Mouse (Mus musculus): Measurements from ENCODE around the gene Abcb8. TPM values are rescaled to one million over a fixed set of nuclear protein-coding genes. Genes with fewer than 3 reads are reported as not detected.

Gene Abcb8
- total and polyA plus RNA-seq, 3 experiments, result 81.2 to 151 (median 89.8) TPM

DNA sequence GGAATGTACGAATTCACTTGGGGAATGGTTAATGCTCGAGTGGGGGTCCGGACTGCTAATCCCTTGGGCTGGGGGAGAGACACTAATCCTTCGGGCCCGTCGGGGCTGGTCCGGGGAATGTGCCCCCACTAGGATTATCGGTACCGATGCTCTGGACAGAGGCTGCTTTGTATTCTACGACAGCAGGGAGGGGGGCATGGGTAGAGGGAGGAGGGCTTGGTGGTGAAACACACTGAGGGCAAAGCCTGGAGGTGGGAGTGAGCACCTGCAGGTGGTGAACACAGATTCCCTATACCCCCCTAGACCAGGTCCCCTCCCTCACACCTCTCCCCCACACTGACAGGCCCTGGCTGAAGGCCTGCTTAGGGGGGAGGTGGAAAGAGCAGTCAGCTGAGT lies 32.6 kb downstream of the Abcb8 start:
- Histone ChIP-seq H3K36me3 (ENCODE audit: control insufficient read depth, insufficient read depth, low read length) (no peaks in the 10 kb centered on the region), H3K4me1 (ENCODE audit: control insufficient read depth, insufficient read depth, low read length) (peaks cover 8% of the 10 kb centered on the region), H3K27me3 (ENCODE audit: control insufficient read depth, insufficient read depth, low read length) (no peaks in the 10 kb centered on the region), H3K27ac (no peak overlapping the region; the same call in 1 of the 2 replicates), H3K4me3 (peak overlapping the region; percentile 69), H3K9ac (ENCODE audit: low read depth, low read length) (peak overlapping the region; percentile 86), H3K79me2 (replicated peaks; ENCODE audit: control insufficient read depth, insufficient read depth, low read length) (peaks cover 3% of the 10 kb centered on the region; the same call in 1 of the 2 replicates)
- intact Hi-C loops (cut with DNase I), result loop anchor here (2.0 kb wide), 1 partner anchor 19 kb away; the partner anchor contains the start of gene Fastk
- DNase-seq, result no peak
- 10% methylated on average over 10 of the region's 10 CpGs for WGBS
- TF ChIP-seq CTCF (IDR thresholded peaks at IDR 0.05) (no peak), POLR2A (IDR thresholded peaks at IDR 0.05; ENCODE audit: insufficient read depth, low read depth, low read length) (no peak), EP300 (IDR thresholded peaks at IDR 0.05; ENCODE audit: insufficient read depth, low read depth, low read length) (no peak)

DNA sequence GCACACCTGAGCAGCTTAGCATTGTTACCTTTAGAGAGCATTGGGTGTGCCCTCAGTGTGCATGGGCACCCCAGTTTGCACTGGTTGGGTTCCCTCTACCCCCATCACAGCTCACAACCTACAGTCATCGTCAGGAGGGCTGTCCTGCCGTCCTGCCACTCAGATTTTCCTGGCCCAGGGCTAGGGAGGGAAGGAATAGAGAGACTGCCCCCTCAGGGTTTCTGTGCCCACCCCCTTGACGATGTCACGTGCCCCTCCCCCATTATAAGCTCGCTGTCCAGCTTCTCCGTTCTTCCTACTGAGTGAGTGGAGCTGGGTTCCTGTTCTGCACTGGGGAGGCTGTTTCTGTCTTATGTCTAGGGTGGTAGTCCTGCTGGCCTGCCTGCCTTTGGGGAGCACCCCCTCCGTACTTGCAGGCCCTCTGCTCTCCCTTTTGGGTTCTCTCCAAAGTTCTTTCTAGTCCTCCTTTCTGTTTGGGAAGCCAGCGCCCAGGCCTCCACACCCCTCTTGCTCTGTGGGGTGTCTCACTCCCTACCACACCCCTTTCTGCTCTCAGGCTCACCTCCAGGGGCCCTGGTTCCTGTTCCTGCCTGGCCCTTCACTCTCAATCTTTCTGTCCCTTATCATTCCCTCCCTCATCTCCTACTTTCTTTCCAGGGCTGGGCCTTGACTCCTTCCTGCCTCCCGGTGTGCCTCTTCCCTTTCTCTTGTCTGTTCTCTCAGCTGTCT lies 33.3 kb downstream of the Abcb8 start:
- peak overlapping the region; percentile 69; the same call in 1 of the 2 replicates for H3K4me3 ChIP-seq
- no peak for TF ChIP-seq CTCF (IDR thresholded peaks at IDR 0.05)
- TF ChIP-seq POLR2A (IDR thresholded peaks at IDR 0.05; ENCODE audit: insufficient read depth, low read depth, low read length), result no peak
- TF ChIP-seq EP300 (IDR thresholded peaks at IDR 0.05; ENCODE audit: insufficient read depth, low read depth, low read length), result no peak
- H3K27ac ChIP-seq, result no peak overlapping the region
- H3K79me2 ChIP-seq (replicated peaks; ENCODE audit: control insufficient read depth, insufficient read depth, low read length), result peaks cover 3% of the 10 kb centered on the region; the same call in 1 of the 2 replicates
- no peaks in the 10 kb centered on the region for H3K36me3 ChIP-seq (ENCODE audit: control insufficient read depth, insufficient read depth, low read length)
- 33% methylated on average over 9 of the region's 9 CpGs for WGBS
- intact Hi-C loops (cut with DNase I), result loop anchor here (2.0 kb wide), 1 partner anchor 18 kb away; the partner anchor contains the start of gene Fastk
- DNase-seq, result no peak
- H3K9ac ChIP-seq (ENCODE audit: low read depth, low read length), result no peak overlapping the region
- H3K4me1 ChIP-seq (ENCODE audit: control insufficient read depth, insufficient read depth, low read length), result peaks cover 8% of the 10 kb centered on the region
- no peaks in the 10 kb centered on the region for H3K27me3 ChIP-seq (ENCODE audit: control insufficient read depth, insufficient read depth, low read length)

DNA sequence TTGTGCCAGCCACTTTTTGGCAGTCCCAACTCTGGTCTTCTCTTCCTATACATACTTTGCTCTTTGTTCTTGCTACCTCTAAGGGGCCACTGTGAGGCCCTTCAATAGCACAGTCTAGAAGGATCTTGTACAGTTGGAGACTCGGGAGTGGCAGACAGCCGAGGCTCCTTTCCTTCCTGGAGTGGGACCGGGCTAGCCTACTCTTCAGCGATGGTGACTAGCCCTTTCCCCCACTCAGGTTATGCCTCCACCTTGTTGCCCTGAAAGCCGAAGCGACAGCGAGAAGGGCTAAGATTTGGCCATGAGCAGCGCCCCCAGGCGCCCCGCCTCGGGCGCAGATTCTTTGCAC lies 33.8 kb downstream of the Abcb8 start:
- TF ChIP-seq POLR2A (IDR thresholded peaks at IDR 0.05; ENCODE audit: insufficient read depth, low read depth, low read length) (no peak), CTCF (IDR thresholded peaks at IDR 0.05) (no peak), EP300 (IDR thresholded peaks at IDR 0.05; ENCODE audit: insufficient read depth, low read depth, low read length) (no peak)
- no peak overlapping the region for H3K27ac ChIP-seq
- intact Hi-C loops (cut with DNase I), result loop anchor here (2.0 kb wide), 1 partner anchor 18 kb away; the partner anchor contains the start of gene Fastk
- no peaks in the 10 kb centered on the region for H3K36me3 ChIP-seq (ENCODE audit: control insufficient read depth, insufficient read depth, low read length)
- no peak overlapping the region for H3K9ac ChIP-seq (ENCODE audit: low read depth, low read length)
- peaks cover 3% of the 10 kb centered on the region; the same call in 1 of the 2 replicates for H3K79me2 ChIP-seq (replicated peaks; ENCODE audit: control insufficient read depth, insufficient read depth, low read length)
- 65% methylated on average over 12 of the region's 12 CpGs for WGBS
- no peak overlapping the region for H3K4me3 ChIP-seq
- peaks cover 8% of the 10 kb centered on the region for H3K4me1 ChIP-seq (ENCODE audit: control insufficient read depth, insufficient read depth, low read length)
- no peak for DNase-seq
- no peaks in the 10 kb centered on the region for H3K27me3 ChIP-seq (ENCODE audit: control insufficient read depth, insufficient read depth, low read length)

DNA sequence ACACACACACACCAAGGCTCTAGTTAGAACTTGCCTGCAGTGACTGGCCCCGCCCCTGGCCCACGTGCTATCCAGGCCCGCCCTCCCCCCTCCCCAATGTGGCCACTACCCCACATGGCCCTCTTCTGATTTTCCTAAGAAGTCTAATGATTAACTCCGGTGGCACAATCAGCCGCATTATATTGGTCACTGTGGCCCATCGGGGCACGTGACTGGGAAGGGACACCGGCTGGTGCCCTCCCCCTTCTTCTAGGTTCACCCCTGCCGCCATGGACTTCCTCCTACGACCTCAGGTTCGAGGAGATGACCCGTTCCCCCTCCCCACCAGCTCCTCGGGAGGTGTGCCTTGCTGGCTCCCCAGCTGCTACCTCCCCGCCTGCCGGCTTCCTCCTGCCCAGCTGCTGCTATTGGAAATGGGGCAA lies 34.5 kb downstream of the Abcb8 start:
- H3K9ac ChIP-seq (ENCODE audit: low read depth, low read length), result no peak overlapping the region
- TF ChIP-seq EP300 (IDR thresholded peaks at IDR 0.05; ENCODE audit: insufficient read depth, low read depth, low read length) (no peak), CTCF (IDR thresholded peaks at IDR 0.05) (no peak), POLR2A (IDR thresholded peaks at IDR 0.05; ENCODE audit: insufficient read depth, low read depth, low read length) (no peak)

DNA sequence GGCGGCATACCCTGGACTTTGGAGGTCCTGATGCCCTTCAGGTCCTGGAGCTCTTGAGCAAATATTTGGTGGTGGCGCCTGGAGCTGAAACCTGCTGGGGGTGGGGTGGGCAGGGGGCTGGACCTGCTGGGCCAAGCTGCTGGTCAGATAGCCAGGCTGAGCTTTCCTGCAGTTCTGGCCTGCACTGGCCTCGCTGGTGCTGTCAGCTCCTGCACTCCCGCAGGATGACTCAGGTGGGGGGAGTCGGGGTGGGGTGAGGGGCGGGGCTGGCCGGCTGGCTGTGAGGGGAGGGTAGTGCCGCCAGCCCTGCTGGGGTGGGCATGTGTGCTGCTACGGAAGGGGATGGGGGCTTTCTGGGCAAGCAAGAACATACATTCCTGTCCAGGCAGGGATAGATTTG lies 35.1 kb downstream of the Abcb8 start:
- H3K4me3 ChIP-seq, result no peak overlapping the region
- intact Hi-C loops (cut with DNase I), result no loop called here
- 54% methylated on average over 9 of the region's 9 CpGs for WGBS
- no peak overlapping the region for H3K9ac ChIP-seq (ENCODE audit: low read depth, low read length)
- no peak overlapping the region for H3K27ac ChIP-seq
- no peaks in the 10 kb centered on the region for H3K27me3 ChIP-seq (ENCODE audit: control insufficient read depth, insufficient read depth, low read length)
- H3K79me2 ChIP-seq (replicated peaks; ENCODE audit: control insufficient read depth, insufficient read depth, low read length), result peaks cover 3% of the 10 kb centered on the region; the same call in 1 of the 2 replicates
- TF ChIP-seq EP300 (IDR thresholded peaks at IDR 0.05; ENCODE audit: insufficient read depth, low read depth, low read length), result no peak
- no peak for TF ChIP-seq POLR2A (IDR thresholded peaks at IDR 0.05; ENCODE audit: insufficient read depth, low read depth, low read length)
- no peak for TF ChIP-seq CTCF (IDR thresholded peaks at IDR 0.05)
- H3K36me3 ChIP-seq (ENCODE audit: control insufficient read depth, insufficient read depth, low read length), result peaks cover 8% of the 10 kb centered on the region
- H3K4me1 ChIP-seq (ENCODE audit: control insufficient read depth, insufficient read depth, low read length), result peaks cover 8% of the 10 kb centered on the region
- DNase-seq, result no peak

More for the DNA sequence above, 34.5 kb downstream of the Abcb8 start:
- 61% methylated on average over 15 of the region's 15 CpGs for WGBS
- intact Hi-C loops (cut with DNase I), result loop anchor here (2.0 kb wide), 1 partner anchor 17 kb away; the partner anchor contains the start of gene Fastk
- no peak overlapping the region for H3K4me3 ChIP-seq
- H3K27ac ChIP-seq, result no peak overlapping the region
- H3K4me1 ChIP-seq (ENCODE audit: control insufficient read depth, insufficient read depth, low read length), result peaks cover 8% of the 10 kb centered on the region
- no peaks in the 10 kb centered on the region for H3K27me3 ChIP-seq (ENCODE audit: control insufficient read depth, insufficient read depth, low read length)
- DNase-seq, result no peak
- peaks cover 5% of the 10 kb centered on the region for H3K36me3 ChIP-seq (ENCODE audit: control insufficient read depth, insufficient read depth, low read length)
- peaks cover 3% of the 10 kb centered on the region; the same call in 1 of the 2 replicates for H3K79me2 ChIP-seq (replicated peaks; ENCODE audit: control insufficient read depth, insufficient read depth, low read length)

DNA sequence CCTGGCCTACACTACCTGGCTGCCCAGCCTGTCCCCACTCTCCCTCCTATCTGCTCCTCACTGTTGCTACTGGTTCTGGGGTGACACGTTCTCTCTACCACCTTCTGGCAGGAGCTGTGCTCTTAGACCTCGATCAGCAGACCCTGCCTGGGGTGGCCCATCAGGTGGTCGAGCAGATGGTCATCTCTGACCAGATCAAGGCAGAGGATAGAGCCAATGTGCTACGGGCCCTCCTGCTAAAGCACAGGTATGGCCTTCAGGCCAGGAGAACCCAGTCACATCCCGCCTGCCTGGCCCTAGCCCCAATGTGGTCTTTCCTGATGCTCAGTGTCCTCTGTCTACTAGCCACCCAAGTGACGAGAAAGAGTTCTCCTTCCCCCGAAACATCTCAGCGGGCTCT lies 40.5 kb downstream of the Abcb8 start:
- Histone ChIP-seq H3K79me2 (replicated peaks; ENCODE audit: control insufficient read depth, insufficient read depth, low read length) (no peaks in the 10 kb centered on the region), H3K27ac (no peak overlapping the region), H3K4me3 (no peak overlapping the region), H3K36me3 (ENCODE audit: control insufficient read depth, insufficient read depth, low read length) (peaks cover 8% of the 10 kb centered on the region), H3K4me1 (ENCODE audit: control insufficient read depth, insufficient read depth, low read length) (no peaks in the 10 kb centered on the region; the same call in 1 of the 2 replicates), H3K27me3 (ENCODE audit: control insufficient read depth, insufficient read depth, low read length) (no peaks in the 10 kb centered on the region), H3K9ac (ENCODE audit: low read depth, low read length) (no peak overlapping the region)
- no peak for DNase-seq
- WGBS, result 84% methylated on average over 8 of the region's 8 CpGs
- TF ChIP-seq POLR2A (IDR thresholded peaks at IDR 0.05; ENCODE audit: insufficient read depth, low read depth, low read length) (no peak), EP300 (IDR thresholded peaks at IDR 0.05; ENCODE audit: insufficient read depth, low read depth, low read length) (no peak), CTCF (IDR thresholded peaks at IDR 0.05) (no peak)
- intact Hi-C loops (cut with DNase I), result no loop called here

All from heart, adult 2 months (tissue).